Mouse (Mus musculus): ENCODE data around the gene Ttpal. TPM values are rescaled to one million over a fixed set of nuclear protein-coding genes. Genes with fewer than 3 reads are reported as not detected.
"Not testable (repeated sequence)": the region's sequence is repeated elsewhere in the genome, so short reads cannot be mapped to it uniquely, and the experiment has no call there.

Ttpal gene
- polyA plus RNA-seq, 1 experiment from 2014 or later = 31.4 TPM

DNA sequence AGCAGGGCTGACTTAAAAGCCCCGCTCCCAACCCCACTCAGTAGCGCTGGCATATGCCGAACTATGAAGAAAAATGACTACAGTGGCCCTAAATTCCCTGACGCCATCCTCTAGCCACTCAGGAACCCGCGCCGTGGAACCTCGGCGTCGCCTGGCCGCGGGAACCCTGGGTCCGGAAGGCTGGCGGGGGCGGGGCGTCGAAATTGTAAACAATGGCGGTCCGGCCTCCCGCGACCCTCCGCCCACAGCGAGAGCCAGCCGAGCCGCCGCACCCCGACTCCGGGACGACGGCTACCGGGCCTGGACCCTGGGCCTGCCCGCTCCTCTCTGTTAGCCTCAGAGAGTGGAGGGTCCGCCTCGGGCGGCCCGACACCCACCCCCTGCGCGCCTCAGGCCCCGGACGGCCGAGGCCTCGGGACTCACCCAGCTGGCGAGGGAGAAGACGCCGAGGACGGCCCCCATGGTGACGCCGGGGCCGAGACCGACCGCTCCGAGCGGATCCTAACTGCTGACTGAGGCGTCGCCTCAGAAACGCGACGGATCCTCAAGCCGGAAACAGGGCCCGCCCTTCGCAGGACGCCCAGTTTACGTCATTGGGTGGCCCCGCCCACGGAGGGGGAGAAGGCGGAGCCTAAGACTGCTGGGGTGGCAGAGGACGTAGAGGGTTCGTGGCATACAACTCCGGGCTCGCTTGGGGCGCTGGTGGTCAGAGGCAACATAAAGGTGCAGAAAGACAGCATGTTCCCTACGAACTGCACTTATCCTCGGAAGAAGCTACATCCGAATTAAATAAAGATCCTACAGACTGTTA, 42.7 kb downstream of the Ttpal start, which contains the start of gene Serinc3:
Gene Serinc3 (minus strand): TSS at position 557 of the 811 bp plus-strand sequence.
- ATAC-seq (ENCODE audit: insufficient read depth, low FRiP score) = peak; percentile 95
- Histone ChIP-seq H3K4me3 (replicated peaks; ENCODE audit: low read length) (peak within 1 kb of the TSS; percentile 93), H3K27ac (ENCODE audit: low read length) (peak within 1 kb of the TSS; percentile 100), H3K27me3 (ENCODE audit: control insufficient read depth, insufficient read depth, low read length) (no peaks in the 10 kb centered on the region), H3K4me2 (ENCODE audit: low read depth, low read length) (peak within 1 kb of the TSS; percentile 74), H3K4me1 (ENCODE audit: control insufficient read depth, insufficient read depth, low read length) (peaks cover 22% of the 10 kb centered on the region), H3K9ac (ENCODE audit: low read length) (peak within 1 kb of the TSS; percentile 98), H3K36me3 (ENCODE audit: control insufficient read depth, insufficient read depth, low read length) (no peaks in the 10 kb centered on the region), H3K9me3 (replicated peaks; ENCODE audit: control insufficient read depth, low read length) (no peaks in the 10 kb centered on the region)
- WGBS = under 1% methylated on average over 74 of the region's 74 CpGs

GRCm38 (mm10) chr2:163645700-163646460, 43.8 kb downstream of the Ttpal start:
- Histone ChIP-seq H3K9me3 (replicated peaks; ENCODE audit: control insufficient read depth, low read length) (peaks cover 8% of the 10 kb centered on the region; the same call in 1 of the 2 replicates), H3K27ac (ENCODE audit: low read length) (peak overlapping the region; percentile 100), H3K4me2 (ENCODE audit: low read depth, low read length) (peak overlapping the region; percentile 74), H3K36me3 (ENCODE audit: control insufficient read depth, insufficient read depth, low read length) (no peaks in the 10 kb centered on the region), H3K4me3 (replicated peaks; ENCODE audit: low read length) (no peak overlapping the region), H3K4me1 (ENCODE audit: control insufficient read depth, insufficient read depth, low read length) (peaks cover 22% of the 10 kb centered on the region), H3K9ac (ENCODE audit: low read length) (no peak overlapping the region), H3K27me3 (ENCODE audit: control insufficient read depth, insufficient read depth, low read length) (no peaks in the 10 kb centered on the region)
- no peak for ATAC-seq (ENCODE audit: insufficient read depth, low FRiP score)
- 74% methylated on average over 11 of the region's 11 CpGs for WGBS

GRCm38 (mm10) chr2:163646461-163647080, 44.5 kb downstream of the Ttpal start:
- 81% methylated on average over 5 of the region's 5 CpGs for WGBS
- no peaks in the 10 kb centered on the region for H3K36me3 ChIP-seq (ENCODE audit: control insufficient read depth, insufficient read depth, low read length)

DNA sequence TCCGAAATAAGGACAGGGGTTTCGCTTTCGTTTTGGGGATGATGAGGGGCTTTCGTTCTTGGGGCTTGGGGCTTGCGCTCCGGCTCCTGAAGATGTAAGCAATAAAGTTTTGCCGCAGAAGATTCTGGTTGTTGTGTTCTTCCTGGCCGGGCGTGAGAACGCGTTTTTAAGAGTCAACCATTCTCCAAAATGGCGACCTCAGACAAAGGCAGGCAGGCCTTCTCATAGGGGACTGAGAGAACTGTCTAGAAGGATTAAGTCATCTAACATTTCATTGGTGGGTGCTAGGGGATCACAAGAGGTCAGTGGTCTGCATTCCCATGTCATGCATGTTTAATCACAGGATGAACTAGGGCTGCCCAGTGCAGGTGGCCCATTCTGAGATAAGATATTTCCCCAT, 53.6 kb downstream of the Ttpal start:
- H3K36me3 ChIP-seq (ENCODE audit: control insufficient read depth, insufficient read depth, low read length); H3K9me3 ChIP-seq (replicated peaks; ENCODE audit: control insufficient read depth, low read length); H3K27me3 ChIP-seq (ENCODE audit: control insufficient read depth, insufficient read depth, low read length); ATAC-seq (ENCODE audit: insufficient read depth, low FRiP score); H3K4me3 ChIP-seq (replicated peaks; ENCODE audit: low read length); H3K9ac ChIP-seq (ENCODE audit: low read length); H3K4me1 ChIP-seq (ENCODE audit: control insufficient read depth, insufficient read depth, low read length); H3K4me2 ChIP-seq (ENCODE audit: low read depth, low read length); H3K27ac ChIP-seq (ENCODE audit: low read length): not testable (repeated sequence)
- WGBS = over 99% methylated on average over 6 of the region's 12 CpGs

More at GRCm38 (mm10) chr2:163646461-163647080, 44.5 kb downstream of the Ttpal start:
- Histone ChIP-seq H3K9me3 (replicated peaks; ENCODE audit: control insufficient read depth, low read length) (peaks cover 8% of the 10 kb centered on the region; the same call in 1 of the 2 replicates), H3K4me1 (ENCODE audit: control insufficient read depth, insufficient read depth, low read length) (peaks cover 21% of the 10 kb centered on the region), H3K4me3 (replicated peaks; ENCODE audit: low read length) (no peak overlapping the region), H3K27me3 (ENCODE audit: control insufficient read depth, insufficient read depth, low read length) (no peaks in the 10 kb centered on the region), H3K4me2 (ENCODE audit: low read depth, low read length) (no peak overlapping the region), H3K27ac (ENCODE audit: low read length) (no peak overlapping the region), H3K9ac (ENCODE audit: low read length) (no peak overlapping the region)
- ATAC-seq (ENCODE audit: insufficient read depth, low FRiP score) = no peak

GRCm38 (mm10) chr2:163657486-163657885, 55.4 kb downstream of the Ttpal start:
- no peak overlapping the region for H3K9ac ChIP-seq (ENCODE audit: low read length)
- H3K36me3 ChIP-seq (ENCODE audit: control insufficient read depth, insufficient read depth, low read length) = no peaks in the 10 kb centered on the region
- H3K4me2 ChIP-seq (ENCODE audit: low read depth, low read length) = no peak overlapping the region
- H3K27me3 ChIP-seq (ENCODE audit: control insufficient read depth, insufficient read depth, low read length) = no peaks in the 10 kb centered on the region
- H3K9me3 ChIP-seq (replicated peaks; ENCODE audit: control insufficient read depth, low read length) = no peaks in the 10 kb centered on the region
- no peak overlapping the region for H3K27ac ChIP-seq (ENCODE audit: low read length)
- no peak for ATAC-seq (ENCODE audit: insufficient read depth, low FRiP score)
- H3K4me1 ChIP-seq (ENCODE audit: control insufficient read depth, insufficient read depth, low read length) = peaks cover 11% of the 10 kb centered on the region; the same call in 1 of the 2 replicates
- 81% methylated on average over 2 of the region's 2 CpGs for WGBS
- H3K4me3 ChIP-seq (replicated peaks; ENCODE audit: low read length) = no peak overlapping the region

GRCm38 (mm10) chr2:163657975-163658886, 56.1 kb downstream of the Ttpal start, which contains the start of gene Pkig:
Gene Pkig, plus strand, starts transcription at chr2:163658386.
- no peaks in the 10 kb centered on the region for H3K27me3 ChIP-seq (ENCODE audit: control insufficient read depth, insufficient read depth, low read length)
- peaks cover 11% of the 10 kb centered on the region; the same call in 1 of the 2 replicates for H3K4me1 ChIP-seq (ENCODE audit: control insufficient read depth, insufficient read depth, low read length)
- H3K36me3 ChIP-seq (ENCODE audit: control insufficient read depth, insufficient read depth, low read length) = no peaks in the 10 kb centered on the region
- H3K9me3 ChIP-seq (replicated peaks; ENCODE audit: control insufficient read depth, low read length) = no peaks in the 10 kb centered on the region
- H3K27ac ChIP-seq (ENCODE audit: low read length) = peak within 1 kb of the TSS; percentile 67
- peak within 1 kb of the TSS; percentile 91 for H3K9ac ChIP-seq (ENCODE audit: low read length)
- WGBS = under 1% methylated on average over 71 of the region's 71 CpGs
- H3K4me2 ChIP-seq (ENCODE audit: low read depth, low read length) = peak within 1 kb of the TSS; percentile 55
- peak; percentile 89 for ATAC-seq (ENCODE audit: insufficient read depth, low FRiP score)
- H3K4me3 ChIP-seq (replicated peaks; ENCODE audit: low read length) = peak within 1 kb of the TSS; percentile 89

DNA sequence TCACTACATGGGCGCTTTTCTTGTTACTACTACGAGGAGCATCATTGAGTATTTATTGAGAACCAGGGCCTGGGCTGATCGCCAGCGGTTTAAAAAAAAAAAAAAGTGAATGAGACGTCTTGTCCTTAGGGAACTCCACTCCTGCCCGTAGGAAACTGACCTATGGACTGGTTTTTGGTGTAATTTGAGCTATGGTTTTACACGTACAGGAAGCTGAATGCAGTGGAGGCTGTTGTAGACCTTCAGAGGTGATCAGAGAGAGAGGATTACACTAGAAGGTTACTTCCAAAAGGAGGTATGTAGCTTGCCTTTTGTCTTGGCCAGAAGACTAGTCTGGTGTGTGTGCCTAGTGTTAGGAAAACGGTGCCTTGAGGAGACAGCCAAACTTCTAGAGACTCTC, 56.8 kb downstream of the Ttpal start:
- Histone ChIP-seq H3K4me3 (replicated peaks; ENCODE audit: low read length) (peak overlapping the region; percentile 89), H3K27ac (ENCODE audit: low read length) (peak overlapping the region; percentile 64), H3K4me2 (ENCODE audit: low read depth, low read length) (peak overlapping the region; percentile 55), H3K9ac (ENCODE audit: low read length) (peak overlapping the region; percentile 91), H3K27me3 (ENCODE audit: control insufficient read depth, insufficient read depth, low read length) (no peaks in the 10 kb centered on the region), H3K4me1 (ENCODE audit: control insufficient read depth, insufficient read depth, low read length) (peaks cover 11% of the 10 kb centered on the region; the same call in 1 of the 2 replicates), H3K9me3 (replicated peaks; ENCODE audit: control insufficient read depth, low read length) (no peaks in the 10 kb centered on the region), H3K36me3 (ENCODE audit: control insufficient read depth, insufficient read depth, low read length) (no peaks in the 10 kb centered on the region)
- 3% methylated on average over 8 of the region's 8 CpGs for WGBS
- ATAC-seq (ENCODE audit: insufficient read depth, low FRiP score) = no peak

DNA sequence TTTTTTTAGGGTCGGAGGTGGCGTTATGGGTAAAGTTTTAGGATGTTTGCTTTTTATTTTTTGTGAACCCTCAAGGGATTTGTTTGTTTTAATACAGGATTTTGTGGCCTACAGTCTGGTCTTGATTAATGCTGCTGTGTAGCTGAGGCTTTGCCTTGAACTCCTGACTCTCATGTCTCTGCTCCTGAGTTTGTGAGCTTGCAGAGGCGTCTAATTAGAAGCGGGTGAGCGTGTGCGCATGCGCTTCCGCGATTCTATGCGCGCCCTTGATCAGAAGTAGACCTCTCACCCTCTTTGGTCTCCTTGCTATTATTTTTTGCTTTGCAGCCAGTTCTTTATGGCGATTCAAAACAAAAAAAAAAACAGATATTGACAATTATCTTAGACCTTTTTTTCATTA, 57.3 kb downstream of the Ttpal start:
- Histone ChIP-seq H3K36me3 (ENCODE audit: control insufficient read depth, insufficient read depth, low read length) (no peaks in the 10 kb centered on the region), H3K4me2 (ENCODE audit: low read depth, low read length) (peak overlapping the region; percentile 55), H3K9me3 (replicated peaks; ENCODE audit: control insufficient read depth, low read length) (no peaks in the 10 kb centered on the region), H3K4me3 (replicated peaks; ENCODE audit: low read length) (peak overlapping the region; percentile 89), H3K4me1 (ENCODE audit: control insufficient read depth, insufficient read depth, low read length) (peaks cover 11% of the 10 kb centered on the region; the same call in 1 of the 2 replicates), H3K9ac (ENCODE audit: low read length) (peak overlapping the region; percentile 91), H3K27me3 (ENCODE audit: control insufficient read depth, insufficient read depth, low read length) (no peaks in the 10 kb centered on the region), H3K27ac (ENCODE audit: low read length) (no peak overlapping the region)
- WGBS = 82% methylated on average over 12 of the region's 12 CpGs
- no peak for ATAC-seq (ENCODE audit: insufficient read depth, low FRiP score)

Data from stomach, embryonic 16.5 days (tissue).